Mouse (Mus musculus) liver, embryonic 14.5 days (tissue): Measurements from ENCODE around the gene Rgs16.

Source experiments
- CTCF ChIP-seq: IDR thresholded peaks from 2 replicates; pipeline ENCODE4 v1.5.1; 2016; ENCODE audit warnings: antibody characterized with exemption, low read depth, control low read depth
- EP300 ChIP-seq: IDR thresholded peaks from 2 replicates; pipeline ENCODE4 v1.6.1; 2016; ENCODE audit warnings: antibody characterized with exemption, low read depth

DNA sequence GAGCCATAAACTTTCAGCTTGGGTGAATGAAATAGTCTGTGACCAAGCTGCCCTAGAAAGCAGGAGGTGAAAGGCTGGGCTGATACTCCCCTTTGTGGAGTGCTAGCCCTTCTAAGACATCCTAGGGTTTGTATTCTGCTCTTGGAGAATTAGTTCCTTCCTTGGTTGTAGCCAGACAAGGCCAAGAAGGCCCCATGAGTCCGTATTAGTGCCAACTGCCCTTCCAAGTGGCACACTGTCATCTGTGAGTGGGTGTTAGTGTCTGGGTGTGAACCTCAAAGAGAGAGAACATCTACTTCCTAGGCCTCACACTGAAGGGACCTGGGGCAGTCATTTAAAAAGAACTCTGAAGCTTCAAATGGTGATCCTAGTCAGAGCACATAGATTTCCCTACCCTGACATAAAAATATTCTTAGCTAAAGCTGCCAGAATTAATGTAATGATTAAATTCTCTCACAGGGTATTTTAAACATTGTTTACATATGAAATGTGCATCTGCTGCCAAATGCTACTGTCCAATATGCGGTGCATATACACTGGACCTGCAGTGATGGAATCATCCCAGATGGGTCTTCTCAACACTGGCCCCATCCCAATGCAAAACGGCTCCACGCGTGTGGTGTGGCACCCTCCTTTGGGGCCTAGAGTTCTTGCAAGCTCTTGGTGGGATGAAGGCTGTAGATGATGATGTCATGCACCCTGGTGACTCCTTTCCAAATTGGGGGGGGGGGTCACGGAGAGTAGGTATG lies 45.6 kb upstream of the Rgs16 start:
- no peak for TF ChIP-seq CTCF
- no peak for TF ChIP-seq EP300
